Mouse (Mus musculus) spleen, adult 2 months (tissue): ENCODE data around the gene Pik3r4.

Experiments used
- CTCF ChIP-seq: fragments of 200-500 bp; IDR thresholded peaks from 2 replicates; pipeline ENCODE4 v1.5.1; 2011; ENCODE audit warnings: mild to moderate bottlenecking, inconsistent platforms; ENCODE audit not compliant: insufficient read depth, insufficient read length, insufficient replicate concordance; ENCODE audit errors: extremely low read depth
- POLR2A ChIP-seq: fragments of 200-500 bp; IDR thresholded peaks from 2 replicates; pipeline ENCODE4 v1.6.1; 2011; ENCODE audit warnings: low read depth, low read length, inconsistent platforms

DNA sequence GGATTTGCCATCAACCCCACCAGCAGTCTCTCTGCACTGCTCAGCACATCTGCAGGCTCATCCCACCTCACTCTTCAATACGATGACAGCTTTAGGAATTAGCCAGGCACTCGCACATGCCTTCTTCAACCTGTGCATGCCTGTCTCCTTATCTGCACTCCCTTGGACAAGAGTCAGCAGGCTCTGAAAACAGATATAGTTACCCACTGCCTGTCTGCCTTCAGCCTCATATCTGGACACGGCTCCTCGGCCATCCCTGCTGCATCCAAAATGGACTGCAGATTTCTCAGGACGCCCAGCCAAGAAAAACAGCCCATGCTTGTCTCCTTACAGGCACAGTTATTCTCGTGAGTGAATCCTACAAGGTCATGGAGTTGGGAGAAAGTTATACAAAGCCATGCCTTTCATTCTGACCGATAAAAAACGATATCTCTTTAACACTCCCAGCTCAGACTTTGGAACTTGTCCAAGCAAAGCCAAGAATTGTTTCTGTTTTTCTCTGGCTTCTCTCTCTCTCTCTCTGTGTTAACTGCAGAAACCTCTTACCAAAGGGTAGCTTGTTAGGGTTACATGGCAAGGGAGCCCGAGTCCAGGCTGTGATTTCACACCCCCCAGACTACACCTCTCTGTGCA, 55.1 kb downstream of the Pik3r4 start:
- TF ChIP-seq POLR2A (no peak), CTCF (no peak)
